Mouse (Mus musculus): Measurements from ENCODE around the gene Trnp1.

DNA sequence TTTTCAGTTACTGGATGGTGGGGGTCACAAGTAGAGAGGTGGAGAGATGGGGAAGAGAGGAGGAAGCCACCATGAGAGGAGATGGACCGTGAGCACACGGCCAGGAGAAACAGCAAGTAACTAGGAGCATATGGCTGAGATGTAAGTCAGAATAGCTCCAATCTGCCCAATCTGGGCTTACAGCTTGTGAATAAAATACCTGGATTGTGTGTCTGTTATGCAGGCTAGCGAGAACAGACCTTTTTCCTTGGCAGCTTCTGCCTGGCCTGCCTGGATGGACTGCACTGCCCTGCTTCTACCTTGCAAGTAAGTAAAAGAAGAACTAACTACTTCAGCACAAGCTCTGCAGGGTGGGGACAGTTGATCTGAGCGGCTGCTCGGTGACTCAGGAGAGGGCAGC lies 12.7 kb upstream of the Trnp1 start:
- TF ChIP-seq CTCF (IDR thresholded peaks at IDR 0.05; ENCODE audit: low read depth) (no peak), EP300 (IDR thresholded peaks at IDR 0.05; ENCODE audit: low read depth) (no peak)
